Mouse (Mus musculus) heart, postnatal 0 days (tissue): ENCODE measurements around the gene Rassf5. TPM values are rescaled to one million over a fixed set of nuclear protein-coding genes. Genes with fewer than 3 reads are reported as not detected.

Experiments used
- ATAC-seq: fragments of 200-750 bp; cut with Nextera tagmentation; 2 replicates; pipeline ENCODE4 v1.8.0; 2017; ENCODE audit warnings: low read depth, moderate number of reproducible peaks, moderate library complexity; ENCODE audit not compliant: insufficient read depth
- DNase-seq: peaks from one replicate; pipeline ENCODE4 v3.0.0-alpha.2; 2016; ENCODE audit warnings: low spot score
- H3K27ac ChIP-seq: fragments of 300-500 bp; sonication (generic); 2 replicates; pipeline ENCODE4 v1.5.1; 2014; ENCODE audit warnings: low read depth, mild to moderate bottlenecking
- H3K27me3 ChIP-seq: fragments of 300-500 bp; sonication (generic); 2 replicates; pipeline ENCODE4 v1.6.1; 2014; ENCODE audit warnings: low read length, mixed read lengths; ENCODE audit not compliant: control insufficient read depth, insufficient read depth
- H3K36me3 ChIP-seq: fragments of 300-500 bp; sonication (generic); replicated peaks from 2 replicates; pipeline ENCODE4 v1.6.1; 2014; ENCODE audit warnings: low read length, mixed read lengths; ENCODE audit not compliant: control insufficient read depth, insufficient read depth
- H3K4me1 ChIP-seq: fragments of 300-500 bp; sonication (generic); 2 replicates; pipeline ENCODE4 v1.6.1; 2014; ENCODE audit warnings: antibody characterized with exemption; ENCODE audit not compliant: control insufficient read depth, insufficient read depth
- H3K4me2 ChIP-seq: fragments of 300-500 bp; sonication (generic); 2 replicates; pipeline ENCODE4 v1.6.1; 2014; ENCODE audit warnings: low read depth, mild to moderate bottlenecking, low read length, moderate library complexity
- H3K4me3 ChIP-seq: fragments of 300-500 bp; sonication (generic); 2 replicates; pipeline ENCODE4 v1.5.1; 2014; ENCODE audit warnings: low read depth, low read length
- H3K9ac ChIP-seq: fragments of 300-500 bp; sonication (generic); replicated peaks from 2 replicates; pipeline ENCODE4 v1.6.1; 2014; ENCODE audit warnings: low read depth, low read length, mixed read lengths
- H3K9me3 ChIP-seq: fragments of 300-500 bp; sonication (generic); replicated peaks from 2 replicates; pipeline ENCODE4 v1.6.1; 2016; ENCODE audit warnings: low read length; ENCODE audit not compliant: control insufficient read depth
- CTCF ChIP-seq: IDR thresholded peaks from 2 replicates; pipeline ENCODE4 v1.5.1; 2016; ENCODE audit warnings: antibody characterized with exemption, control low read depth, low read depth
- EP300 ChIP-seq: IDR thresholded peaks from 2 replicates; pipeline ENCODE4 v1.6.1; 2016; ENCODE audit warnings: antibody characterized with exemption, low read depth
- WGBS: fragments of 180-500 bp; shearing (Covaris S2); extraction: QIAGEN DNeasy Blood & Tissue Kit; methylation state at CpG from one replicate; pipeline ENCODE4 v1.1.7; 2014; 5-methylcytosine and 5-hydroxymethylcytosine counted together
- polyA plus RNA-seq: library from polyadenylated mRNA; unstranded; fragments of >200 nt; fragmentation: Nextera tagmentation; extraction: Ambion mirVana; gene quantifications from 2 replicates; pipeline ENCODE4 v1.2.1, GENCODE M21; 2015
- total RNA-seq: library from RNA; depleted of rRNA; stranded (reverse); fragments of >200 nt; gene quantifications from 2 replicates; pipeline ENCODE4 v1.2.3, GENCODE M21; 2014; ENCODE audit warnings: low replicate concordance

Rassf5 gene
- total and polyA plus RNA-seq, 2 experiments from 2014 or later, result 3.3 TPM

GRCm38 (mm10) chr1:131279456-131279776 is 34.4 kb upstream of the Rassf5 start, which contains the start of gene Ikbke:
Ikbke (minus strand) TSS chr1:131279606.
- H3K36me3 ChIP-seq, result no peaks in the 10 kb centered on the region
- ATAC-seq, result no peak
- H3K9me3 ChIP-seq, result no peaks in the 10 kb centered on the region
- H3K4me2 ChIP-seq, result peak within 1 kb of the TSS; percentile 51
- H3K27me3 ChIP-seq, result no peaks in the 10 kb centered on the region
- no peak for DNase-seq
- 23% methylated on average over 4 of the region's 4 CpGs for WGBS
- TF ChIP-seq CTCF, result no peak
- TF ChIP-seq EP300, result no peak
- no peak within 1 kb of the TSS for H3K27ac ChIP-seq
- peak within 1 kb of the TSS; percentile 6; the same call in 1 of the 2 replicates for H3K9ac ChIP-seq
- no peaks in the 10 kb centered on the region for H3K4me1 ChIP-seq
- H3K4me3 ChIP-seq, result peak within 1 kb of the TSS; percentile 33

GRCm38 (mm10) chr1:131278606-131279455 is 33.8 kb upstream of the Rassf5 start:
- 33% methylated on average over 8 of the region's 8 CpGs for WGBS
- H3K27me3 ChIP-seq, result no peaks in the 10 kb centered on the region
- H3K27ac ChIP-seq, result no peak overlapping the region

GRCm38 (mm10) chr1:131276831-131277230 is 31.8 kb upstream of the Rassf5 start:
- ATAC-seq, result no peak

More at GRCm38 (mm10) chr1:131278606-131279455, 33.8 kb upstream of the Rassf5 start:
- peak overlapping the region; percentile 51 for H3K4me2 ChIP-seq
- H3K4me3 ChIP-seq, result peak overlapping the region; percentile 33
- H3K9me3 ChIP-seq, result no peaks in the 10 kb centered on the region
- H3K36me3 ChIP-seq, result no peaks in the 10 kb centered on the region
- no peak for TF ChIP-seq EP300
- no peak for TF ChIP-seq CTCF
- H3K4me1 ChIP-seq, result no peaks in the 10 kb centered on the region
- ATAC-seq, result no peak
- H3K9ac ChIP-seq, result peak overlapping the region; percentile 6; the same call in 1 of the 2 replicates
- DNase-seq, result no peak

GRCm38 (mm10) chr1:131275577-131275976 is 30.5 kb upstream of the Rassf5 start:
- no peak overlapping the region for H3K4me2 ChIP-seq
- 64% methylated on average over 14 of the region's 14 CpGs for WGBS
- no peaks in the 10 kb centered on the region for H3K4me1 ChIP-seq
- DNase-seq (no peak), ATAC-seq (no peak)
- H3K4me3 ChIP-seq, result no peak overlapping the region
- H3K36me3 ChIP-seq, result no peaks in the 10 kb centered on the region
- no peak overlapping the region for H3K27ac ChIP-seq
- no peak overlapping the region for H3K9ac ChIP-seq
- H3K9me3 ChIP-seq, result no peaks in the 10 kb centered on the region
- no peaks in the 10 kb centered on the region for H3K27me3 ChIP-seq
- TF ChIP-seq CTCF (no peak), EP300 (no peak)

More at GRCm38 (mm10) chr1:131276831-131277230, 31.8 kb upstream of the Rassf5 start:
- no peak overlapping the region for H3K9ac ChIP-seq
- no peaks in the 10 kb centered on the region for H3K4me1 ChIP-seq
- no peaks in the 10 kb centered on the region for H3K36me3 ChIP-seq
- no peak overlapping the region for H3K4me2 ChIP-seq
- no peak overlapping the region for H3K4me3 ChIP-seq
- TF ChIP-seq CTCF, result no peak
- no peak for DNase-seq
- no peak overlapping the region for H3K27ac ChIP-seq
- H3K9me3 ChIP-seq, result no peaks in the 10 kb centered on the region
- no peaks in the 10 kb centered on the region for H3K27me3 ChIP-seq

- TF ChIP-seq CTCF (peak; percentile 9; the same call in 1 of the 2 replicates), EP300 (no peak)
- Histone ChIP-seq H3K27ac (no peak overlapping the region), H3K4me2 (peak overlapping the region; percentile 32), H3K36me3 (no peaks in the 10 kb centered on the region), H3K27me3 (no peaks in the 10 kb centered on the region), H3K4me1 (no peaks in the 10 kb centered on the region), H3K9me3 (no peaks in the 10 kb centered on the region), H3K9ac (no peak overlapping the region), H3K4me3 (no peak overlapping the region)
- ATAC-seq (no peak), DNase-seq (no peak)
- WGBS, result 35% methylated on average over 22 of the region's 22 CpGs
Observed at GRCm38 (mm10) chr1:131274725-131275539, 29.9 kb upstream of the Rassf5 start.
